Mouse (Mus musculus) liver, embryonic 13.5 days (tissue): ENCODE data around the gene Hist1h4a. TPM values are rescaled to one million over a fixed set of nuclear protein-coding genes. Genes with fewer than 3 reads are reported as not detected.
A peak's percentile ranks its signal among the peaks of the same experiment; 100 is the strongest.
"Not testable (repeated sequence)": the region's sequence is repeated elsewhere in the genome, so short reads cannot be mapped to it uniquely, and the experiment has no call there.

ENCODE experiments used
- ATAC-seq: fragments of 200-750 bp; cut with Nextera tagmentation; 2 replicates; pipeline ENCODE4 v1.8.0; 2017; ENCODE audit warnings: low read depth, mild to moderate bottlenecking, moderate number of reproducible peaks, moderate library complexity
- DNase-seq: peaks from one replicate; pipeline ENCODE4 v3.0.0; 2022
- H3K27ac ChIP-seq: fragments of 300-500 bp; sonication (generic); 2 replicates; pipeline ENCODE4 v1.5.1; 2015; ENCODE audit warnings: moderate library complexity, mild to moderate bottlenecking, inconsistent platforms
- H3K27me3 ChIP-seq: fragments of 300-500 bp; sonication (generic); 2 replicates; pipeline ENCODE4 v1.6.1; 2015; ENCODE audit warnings: mild to moderate bottlenecking, inconsistent platforms
- H3K36me3 ChIP-seq: fragments of 300-500 bp; sonication (generic); 2 replicates; pipeline ENCODE4 v1.6.1; 2015; ENCODE audit warnings: mild to moderate bottlenecking, inconsistent platforms
- H3K4me1 ChIP-seq: fragments of 300-500 bp; sonication (generic); replicated peaks from 2 replicates; pipeline ENCODE4 v1.6.1; 2015; ENCODE audit warnings: inconsistent platforms
- H3K4me2 ChIP-seq: fragments of 300-500 bp; sonication (generic); 2 replicates; pipeline ENCODE4 v1.6.1; 2015; ENCODE audit warnings: inconsistent platforms, mild to moderate bottlenecking, moderate library complexity
- H3K4me3 ChIP-seq: fragments of 300-500 bp; sonication (generic); replicated peaks from 2 replicates; pipeline ENCODE4 v1.5.1; 2015; ENCODE audit warnings: mild to moderate bottlenecking, inconsistent platforms
- H3K9ac ChIP-seq: fragments of 300-500 bp; sonication (generic); 2 replicates; pipeline ENCODE4 v1.6.1; 2015; ENCODE audit warnings: mild to moderate bottlenecking, inconsistent platforms
- H3K9me3 ChIP-seq: fragments of 300-500 bp; sonication (generic); replicated peaks from 2 replicates; pipeline ENCODE4 v1.6.1; 2016; ENCODE audit warnings: inconsistent platforms
- WGBS: fragments of 180-500 bp; shearing (Covaris S2); methylation state at CpG from one replicate; pipeline ENCODE4 v1.1.7; 2015; ENCODE audit not compliant: insufficient replicate concordance; 5-methylcytosine and 5-hydroxymethylcytosine counted together
- polyA plus RNA-seq: library from polyadenylated mRNA; unstranded; fragments of >200 nt; fragmentation: Nextera tagmentation; extraction: Ambion mirVana; gene quantifications from 2 replicates; pipeline ENCODE4 v1.2.1, GENCODE M21; 2015

Gene Hist1h4a
- polyA plus RNA-seq, 1 experiment from 2014 or later: 0.86 TPM

DNA sequence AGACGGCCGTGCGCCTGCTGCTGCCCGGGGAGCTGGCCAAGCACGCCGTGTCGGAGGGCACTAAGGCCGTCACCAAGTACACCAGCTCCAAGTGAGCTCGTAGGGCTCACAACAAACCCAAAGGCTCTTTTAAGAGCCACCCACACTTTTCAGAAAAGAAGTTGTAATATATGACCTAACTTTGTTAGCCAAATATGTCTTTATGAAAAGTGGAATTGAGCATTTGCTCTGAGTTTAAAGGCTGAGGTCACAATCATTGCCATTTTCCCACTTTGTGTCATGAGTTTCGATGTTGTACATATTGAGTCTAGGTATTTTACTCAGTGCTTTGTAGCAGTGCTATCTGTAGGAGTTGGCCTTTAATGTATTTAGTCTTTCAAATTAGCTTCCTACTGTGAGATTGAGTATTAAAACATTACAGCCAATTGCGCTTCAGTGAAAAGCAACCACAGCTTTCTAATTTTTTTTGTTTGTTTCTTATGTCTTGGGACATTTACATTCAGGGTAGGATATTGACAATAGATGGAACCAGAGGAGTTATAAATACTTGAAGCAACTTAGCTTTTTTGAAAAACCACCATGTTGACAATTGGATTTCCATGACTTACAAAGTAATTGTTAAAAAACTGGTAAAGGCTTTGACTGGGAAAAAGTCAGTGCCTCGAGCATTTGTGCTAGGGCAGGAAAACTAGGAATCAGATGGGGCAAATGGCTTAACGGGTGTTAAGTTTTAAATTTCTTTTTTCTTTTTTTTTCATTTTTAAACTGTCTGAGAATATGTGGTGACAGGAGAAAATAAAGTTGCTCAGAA, 13.7 kb downstream of the Hist1h4a start:
- ATAC-seq (peak; percentile 21), DNase-seq (peak; percentile 66)
- 4% methylated on average over 13 of the region's 13 CpGs for WGBS
- Histone ChIP-seq H3K9ac (peak overlapping the region; percentile 77), H3K27me3 (no peaks in the 10 kb centered on the region), H3K27ac (peak overlapping the region; percentile 99), H3K36me3 (no peaks in the 10 kb centered on the region), H3K4me3 (peak overlapping the region; percentile 59), H3K4me2 (peak overlapping the region; percentile 67), H3K9me3 (no peaks in the 10 kb centered on the region), H3K4me1 (peaks cover 50% of the 10 kb centered on the region)

DNA sequence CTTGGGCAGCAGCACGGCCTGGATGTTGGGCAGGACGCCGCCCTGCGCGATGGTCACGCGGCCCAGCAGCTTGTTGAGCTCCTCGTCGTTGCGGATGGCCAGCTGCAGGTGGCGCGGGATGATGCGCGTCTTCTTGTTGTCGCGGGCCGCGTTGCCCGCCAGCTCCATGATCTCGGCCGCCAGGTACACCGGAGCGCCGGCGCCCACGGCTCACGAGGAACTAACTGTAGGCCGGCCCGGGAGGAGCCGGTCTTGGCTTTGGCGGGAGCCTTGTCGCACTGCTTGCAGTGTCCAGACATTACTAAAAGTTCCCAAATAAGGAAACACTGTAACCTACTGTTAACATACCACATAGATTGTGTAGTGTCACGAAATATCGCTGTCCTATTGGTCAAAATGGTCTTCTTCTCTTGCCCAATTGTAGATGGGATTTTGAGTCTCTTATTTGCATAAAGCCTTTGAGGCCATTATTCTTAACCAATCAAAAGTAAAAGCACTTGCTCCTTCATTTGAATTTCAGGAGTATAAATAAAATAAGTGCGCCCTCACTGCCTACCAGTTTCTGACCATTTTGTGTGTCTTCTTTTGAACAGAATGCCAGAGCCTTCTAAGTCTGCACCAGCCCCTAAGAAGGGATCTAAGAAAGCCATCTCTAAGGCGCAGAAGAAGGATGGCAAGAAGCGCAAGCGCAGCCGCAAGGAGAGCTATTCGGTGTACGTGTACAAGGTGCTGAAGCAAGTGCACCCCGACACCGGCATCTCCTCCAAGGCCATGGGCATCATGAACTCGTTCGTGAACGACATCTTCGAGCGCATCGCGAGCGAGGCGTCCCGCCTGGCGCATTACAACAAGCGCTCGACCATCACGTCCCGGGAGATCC, 14.6 kb downstream of the Hist1h4a start, which contains the start of gene Hist1h2bb:
Gene Hist1h2bb (plus strand): TSS at position 534 of the 880 bp plus-strand sequence.
- DNase-seq: peak; percentile 89
- Histone ChIP-seq H3K4me1 (peaks cover 58% of the 10 kb centered on the region), H3K4me2 (peak within 1 kb of the TSS; percentile 67), H3K4me3 (peak within 1 kb of the TSS; percentile 59), H3K9ac (peak within 1 kb of the TSS; percentile 77), H3K27ac (peak within 1 kb of the TSS; percentile 99)
- not testable (repeated sequence) for H3K36me3 ChIP-seq, H3K9me3 ChIP-seq, H3K27me3 ChIP-seq
- peak; percentile 77 for ATAC-seq
- WGBS: under 1% methylated on average over 45 of the region's 58 CpGs

DNA sequence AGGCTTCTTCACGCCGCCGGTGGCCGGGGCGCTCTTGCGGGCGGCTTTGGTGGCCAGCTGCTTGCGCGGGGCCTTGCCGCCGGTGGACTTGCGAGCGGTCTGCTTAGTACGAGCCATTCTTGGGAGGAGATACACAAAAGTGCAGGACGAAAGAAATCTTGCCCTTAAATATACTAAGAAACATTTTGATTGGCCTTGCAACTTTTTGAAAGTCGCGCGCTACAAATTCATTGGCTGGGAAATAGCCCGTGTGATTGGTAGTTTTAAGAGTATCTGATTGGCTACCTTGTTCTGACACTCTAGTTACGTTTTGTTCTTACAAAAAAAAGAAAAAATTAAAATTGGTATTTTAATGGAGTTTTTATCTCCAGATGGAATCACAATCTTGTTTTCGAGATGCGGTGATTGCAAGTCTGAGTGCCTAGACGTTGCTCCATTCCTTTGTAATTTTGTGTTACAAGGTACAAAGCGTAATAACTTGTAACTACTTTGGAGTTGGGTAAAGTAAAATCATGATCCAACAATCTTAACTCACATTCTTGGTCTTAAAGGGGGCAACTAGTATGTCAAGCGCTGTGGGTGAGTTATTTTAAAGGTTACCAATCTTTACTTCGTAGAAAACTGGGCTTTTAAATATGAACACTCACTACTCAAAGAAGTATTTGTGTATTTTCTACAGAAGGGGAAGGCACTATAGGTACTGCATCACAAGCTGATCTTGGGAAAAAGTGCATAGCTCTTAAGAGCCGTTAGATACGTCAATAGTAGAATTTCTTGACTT, 15.5 kb downstream of the Hist1h4a start, which contains the start of gene Hist1h3c:
Gene Hist1h3c (minus strand): TSS at position 222 of the 781 bp plus-strand sequence.
- H3K9me3 ChIP-seq: no peaks in the 10 kb centered on the region
- under 1% methylated on average over 28 of the region's 28 CpGs for WGBS
- H3K27ac ChIP-seq: peak within 1 kb of the TSS; percentile 99
- H3K27me3 ChIP-seq: no peaks in the 10 kb centered on the region
- peak within 1 kb of the TSS; percentile 59 for H3K4me3 ChIP-seq
- no peaks in the 10 kb centered on the region for H3K36me3 ChIP-seq
- ATAC-seq (peak; percentile 55), DNase-seq (peak; percentile 83)
- peak within 1 kb of the TSS; percentile 67 for H3K4me2 ChIP-seq
- peaks cover 63% of the 10 kb centered on the region for H3K4me1 ChIP-seq
- peak within 1 kb of the TSS; percentile 82 for H3K9ac ChIP-seq

DNA sequence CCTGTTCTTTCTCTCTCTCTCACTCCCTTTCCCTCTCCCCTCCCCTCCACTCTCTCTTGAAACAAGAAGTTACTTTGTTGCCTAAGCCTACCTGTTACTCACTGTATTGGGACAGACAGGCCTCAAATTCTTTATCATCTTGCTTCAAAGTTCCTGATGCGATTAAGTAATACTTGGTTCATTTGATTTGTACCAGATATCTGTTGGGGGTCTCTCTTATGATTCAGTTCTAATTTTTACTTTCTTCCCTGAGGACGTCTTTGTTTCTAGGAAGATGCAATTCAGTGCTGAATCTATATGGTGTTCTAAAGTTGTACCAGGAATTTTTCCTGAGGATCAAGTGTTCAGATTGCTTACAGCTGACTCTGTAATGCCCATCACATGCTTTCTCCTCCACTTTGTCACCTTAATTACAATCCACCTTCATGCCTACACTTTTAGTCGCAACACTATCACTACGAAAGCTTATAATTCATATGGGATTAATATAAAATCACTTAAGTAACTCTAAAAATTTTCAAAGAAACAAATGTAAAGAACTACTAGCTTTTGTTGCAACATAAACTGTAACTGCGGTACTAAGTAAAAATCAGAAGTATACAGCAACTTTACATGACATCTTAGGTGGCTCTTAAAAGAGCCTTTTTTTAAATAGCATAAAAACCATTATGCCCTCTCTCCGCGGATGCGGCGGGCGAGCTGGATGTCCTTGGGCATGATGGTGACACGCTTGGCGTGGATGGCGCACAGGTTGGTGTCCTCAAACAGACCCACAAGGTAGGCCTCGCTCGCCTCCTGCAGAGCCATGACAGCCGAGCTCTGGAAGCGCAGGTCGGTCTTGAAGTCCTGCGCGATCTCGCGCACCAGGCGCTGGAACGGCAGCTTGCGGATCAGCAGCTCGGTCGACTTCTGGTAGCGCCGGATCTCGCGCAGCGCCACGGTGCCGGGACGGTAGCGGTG, 16.3 kb downstream of the Hist1h4a start:
- Histone ChIP-seq H3K9ac (peak overlapping the region; percentile 82), H3K27me3 (no peaks in the 10 kb centered on the region), H3K4me3 (peak overlapping the region; percentile 57), H3K36me3 (no peaks in the 10 kb centered on the region), H3K4me1 (peaks cover 58% of the 10 kb centered on the region), H3K9me3 (no peaks in the 10 kb centered on the region), H3K27ac (peak overlapping the region; percentile 99), H3K4me2 (peak overlapping the region; percentile 67)
- peak; percentile 71 for DNase-seq
- 1% methylated on average over 18 of the region's 36 CpGs for WGBS
- no peak for ATAC-seq

DNA sequence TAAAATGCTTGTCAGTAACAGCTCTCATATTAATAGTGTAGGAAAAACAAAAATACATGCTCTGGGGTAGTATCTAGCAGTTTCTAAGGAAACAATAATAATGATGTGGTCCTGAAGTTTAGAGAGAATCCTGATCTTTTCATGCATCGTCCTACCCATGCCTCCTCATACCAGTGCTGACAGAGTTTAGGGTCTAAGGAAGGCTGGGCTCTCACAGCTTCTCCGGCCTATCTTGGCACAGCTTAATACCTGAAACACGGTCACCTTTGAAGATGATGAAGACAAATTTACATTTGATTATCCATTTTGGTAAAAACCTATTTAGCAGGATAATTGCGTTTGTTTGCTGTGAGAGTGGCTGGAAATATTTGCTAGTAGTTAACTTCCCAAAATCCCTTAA, 17.1 kb downstream of the Hist1h4a start:
- Histone ChIP-seq H3K36me3 (no peaks in the 10 kb centered on the region), H3K9me3 (no peaks in the 10 kb centered on the region), H3K27me3 (no peaks in the 10 kb centered on the region), H3K4me1 (peaks cover 53% of the 10 kb centered on the region), H3K4me3 (peak overlapping the region; percentile 57), H3K27ac (peak overlapping the region; percentile 99), H3K9ac (peak overlapping the region; percentile 82), H3K4me2 (peak overlapping the region; percentile 67)
- no peak for ATAC-seq
- no peak for DNase-seq
- 52% methylated on average over 4 of the region's 4 CpGs for WGBS

DNA sequence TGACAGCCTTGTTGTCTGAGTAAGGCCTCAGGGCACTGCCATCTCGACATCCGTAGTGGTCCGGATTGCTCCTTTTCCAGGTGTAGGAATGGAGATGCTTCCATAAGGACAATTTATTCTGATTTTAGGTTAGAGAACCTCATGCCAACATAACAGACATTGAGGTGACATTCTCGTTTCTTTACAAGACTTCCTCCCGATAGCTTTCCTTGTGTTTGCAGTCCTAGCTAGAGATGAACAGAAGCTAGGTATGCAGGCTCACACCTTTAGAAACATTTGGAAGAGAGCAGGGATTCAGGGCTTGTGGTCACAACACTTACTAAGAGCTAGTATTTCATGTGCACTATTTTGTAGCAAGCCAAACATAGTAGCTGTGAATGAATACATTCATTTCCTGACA, 17.8 kb downstream of the Hist1h4a start:
- Histone ChIP-seq H3K4me3 (peak overlapping the region; percentile 32), H3K36me3 (no peaks in the 10 kb centered on the region), H3K27ac (peak overlapping the region; percentile 89), H3K4me1 (peaks cover 48% of the 10 kb centered on the region), H3K27me3 (no peaks in the 10 kb centered on the region), H3K9ac (peak overlapping the region; percentile 67), H3K4me2 (peak overlapping the region; percentile 54), H3K9me3 (no peaks in the 10 kb centered on the region)
- ATAC-seq (no peak), DNase-seq (no peak)
- WGBS: 82% methylated on average over 5 of the region's 5 CpGs

DNA sequence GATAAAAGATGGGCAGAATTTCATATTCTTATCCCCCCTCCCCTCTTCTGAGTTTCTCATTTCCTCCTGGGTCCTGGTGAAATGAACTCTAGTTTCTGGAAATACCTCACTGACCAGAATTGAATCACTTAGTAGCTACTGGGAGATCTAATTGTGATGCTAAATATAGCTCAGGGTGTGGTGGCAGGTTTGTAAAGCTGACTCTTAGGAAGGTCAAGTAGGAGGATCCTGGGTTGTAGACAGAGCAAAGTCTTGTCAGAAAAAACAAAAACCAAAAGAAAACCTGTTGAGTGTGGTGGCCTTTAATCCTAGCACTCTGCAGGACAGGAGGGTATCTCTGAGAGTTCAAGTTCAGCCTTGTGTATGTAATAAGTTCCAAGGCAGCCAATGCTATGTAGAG, 19.0 kb downstream of the Hist1h4a start:
- Histone ChIP-seq H3K4me2 (peak overlapping the region; percentile 53), H3K4me1 (peaks cover 44% of the 10 kb centered on the region), H3K4me3 (peak overlapping the region; percentile 34), H3K9me3 (no peaks in the 10 kb centered on the region), H3K27ac (peak overlapping the region; percentile 89), H3K36me3 (no peaks in the 10 kb centered on the region), H3K27me3 (no peaks in the 10 kb centered on the region), H3K9ac (peak overlapping the region; percentile 73)
- ATAC-seq (no peak), DNase-seq (no peak)

DNA sequence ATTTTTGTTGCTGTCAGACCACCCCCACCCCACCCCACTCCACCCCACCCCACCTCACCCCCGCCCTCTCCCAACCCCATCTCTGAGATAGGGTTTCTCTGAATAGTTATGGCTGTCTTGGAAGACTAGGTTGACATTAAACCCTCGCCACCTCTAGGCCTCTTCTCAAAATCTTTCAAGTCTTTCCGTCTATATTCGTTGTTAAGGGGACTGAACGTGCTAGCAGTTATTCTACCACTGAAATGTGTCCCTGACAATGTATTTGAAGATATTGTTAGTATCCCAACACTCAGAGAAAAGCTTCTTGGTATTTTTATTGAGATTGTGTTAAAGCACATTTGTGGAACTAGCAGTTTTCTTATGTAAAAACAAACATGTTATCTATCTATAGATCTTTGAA, 20.1 kb downstream of the Hist1h4a start:
- Histone ChIP-seq H3K4me1 (peaks cover 43% of the 10 kb centered on the region), H3K4me3 (peak overlapping the region; percentile 65), H3K27ac (peak overlapping the region; percentile 100), H3K4me2 (peak overlapping the region; percentile 82), H3K27me3 (no peaks in the 10 kb centered on the region), H3K36me3 (no peaks in the 10 kb centered on the region), H3K9ac (peak overlapping the region; percentile 92), H3K9me3 (no peaks in the 10 kb centered on the region)
- ATAC-seq (no peak), DNase-seq (no peak)
- WGBS: 13% methylated on average over 5 of the region's 5 CpGs

DNA sequence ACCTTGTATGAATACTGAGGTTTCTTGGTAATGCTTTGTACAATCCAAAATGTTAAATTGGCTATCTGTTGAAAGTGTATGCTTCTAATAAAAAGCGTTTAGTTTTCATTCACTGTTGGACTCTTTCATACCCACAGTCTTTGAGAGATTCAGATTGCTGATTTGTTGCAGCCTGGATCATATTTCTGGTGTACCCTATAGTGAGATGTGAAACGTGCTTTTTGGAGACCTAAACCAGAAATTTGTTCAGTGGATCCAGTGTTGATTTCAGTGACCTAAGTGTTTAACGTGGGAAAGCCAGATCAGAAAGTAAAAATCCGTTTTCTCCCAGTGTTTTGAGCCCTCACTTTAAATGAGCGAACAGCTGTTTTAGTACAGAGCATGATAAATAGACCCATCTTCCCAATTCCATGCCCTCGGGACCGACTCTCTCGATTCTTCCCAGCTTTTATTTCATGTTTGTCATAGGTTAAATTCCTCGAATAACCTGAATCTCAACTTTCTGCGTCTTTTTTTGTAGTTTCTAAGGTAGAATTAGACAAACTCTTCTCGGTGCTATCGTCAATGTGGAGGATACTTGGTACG, 20.7 kb downstream of the Hist1h4a start:
- H3K9me3 ChIP-seq: no peaks in the 10 kb centered on the region
- H3K4me3 ChIP-seq: peak overlapping the region; percentile 65
- no peak for DNase-seq
- peaks cover 43% of the 10 kb centered on the region for H3K4me1 ChIP-seq
- no peaks in the 10 kb centered on the region for H3K27me3 ChIP-seq
- H3K9ac ChIP-seq: peak overlapping the region; percentile 92
- H3K4me2 ChIP-seq: peak overlapping the region; percentile 82
- peak overlapping the region; percentile 100 for H3K27ac ChIP-seq
- WGBS: 16% methylated on average over 13 of the region's 13 CpGs
- no peaks in the 10 kb centered on the region for H3K36me3 ChIP-seq
- ATAC-seq: no peak

DNA sequence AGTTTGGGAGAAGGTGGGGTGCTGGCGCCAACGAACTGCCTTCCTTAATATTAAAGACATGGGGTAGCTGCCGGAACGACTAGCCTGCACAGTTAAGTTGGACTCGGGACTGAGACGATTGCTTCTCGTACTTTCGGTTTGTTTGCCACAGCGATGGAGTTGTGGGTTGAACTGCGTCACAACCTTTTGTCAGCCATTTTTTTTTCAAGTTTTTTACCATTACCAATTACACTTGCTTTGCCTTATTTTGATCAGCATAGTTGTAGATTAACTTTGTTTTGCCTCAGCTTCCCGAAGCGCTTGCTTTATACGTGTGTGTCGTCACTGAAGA, 21.1 kb downstream of the Hist1h4a start:
- H3K9ac ChIP-seq: peak overlapping the region; percentile 92
- no peak for DNase-seq

More for the DNA sequence above, 21.1 kb downstream of the Hist1h4a start:
- ATAC-seq: no peak
- no peaks in the 10 kb centered on the region for H3K27me3 ChIP-seq
- H3K27ac ChIP-seq: peak overlapping the region; percentile 100
- H3K9me3 ChIP-seq: no peaks in the 10 kb centered on the region
- peak overlapping the region; percentile 82 for H3K4me2 ChIP-seq
- H3K4me1 ChIP-seq: peaks cover 43% of the 10 kb centered on the region
- peak overlapping the region; percentile 65 for H3K4me3 ChIP-seq
- under 1% methylated on average over 14 of the region's 14 CpGs for WGBS
- no peaks in the 10 kb centered on the region for H3K36me3 ChIP-seq
